Mouse (Mus musculus): ENCODE results near the gene Hecw2. TPM values are rescaled to one million over a fixed set of nuclear protein-coding genes. Genes with fewer than 3 reads are reported as not detected.

The Hecw2 gene
- polyA plus RNA-seq, 1 experiment from 2014 or later = 4.6 TPM

GRCm38 (mm10) chr1:53841080-53841479, 353.9 kb downstream of the Hecw2 start:
- no peaks in the 10 kb centered on the region for H3K36me3 ChIP-seq (ENCODE audit: control insufficient read depth, insufficient read depth)
- H3K27ac ChIP-seq (ENCODE audit: low read length) = no peak overlapping the region
- H3K4me1 ChIP-seq (replicated peaks; ENCODE audit: control insufficient read depth, insufficient read depth, low read length) = no peaks in the 10 kb centered on the region
- whole genome bisulfite sequencing = 73% methylated on average over 4 of the region's 4 CpGs
- H3K27me3 ChIP-seq (replicated peaks; ENCODE audit: control insufficient read depth, insufficient read depth, low read length) = no peaks in the 10 kb centered on the region
- H3K4me2 ChIP-seq (ENCODE audit: low read length) = no peak overlapping the region
- H3K4me3 ChIP-seq (replicated peaks; ENCODE audit: low read length) = no peak overlapping the region
- ATAC-seq = no peak
- no peaks in the 10 kb centered on the region for H3K9me3 ChIP-seq (ENCODE audit: control insufficient read depth, low read length)
- H3K9ac ChIP-seq (replicated peaks; ENCODE audit: low read depth, low read length) = no peak overlapping the region

- 84% methylated on average over 2 of the region's 2 CpGs for WGBS
- no peak overlapping the region for H3K4me2 ChIP-seq (ENCODE audit: low read length)
- H3K27ac ChIP-seq (ENCODE audit: low read length) = no peak overlapping the region
- no peak overlapping the region for H3K4me3 ChIP-seq (replicated peaks; ENCODE audit: low read length)
- no peaks in the 10 kb centered on the region for H3K36me3 ChIP-seq (ENCODE audit: control insufficient read depth, insufficient read depth)
- no peak overlapping the region for H3K9ac ChIP-seq (replicated peaks; ENCODE audit: low read depth, low read length)
- no peaks in the 10 kb centered on the region for H3K9me3 ChIP-seq (ENCODE audit: control insufficient read depth, low read length)
- ATAC-seq = no peak
- H3K4me1 ChIP-seq (replicated peaks; ENCODE audit: control insufficient read depth, insufficient read depth, low read length) = no peaks in the 10 kb centered on the region
- no peaks in the 10 kb centered on the region for H3K27me3 ChIP-seq (replicated peaks; ENCODE audit: control insufficient read depth, insufficient read depth, low read length)
Measured at GRCm38 (mm10) chr1:53839392-53839791, 355.6 kb downstream of the Hecw2 start.

GRCm38 (mm10) chr1:53838182-53838859, 356.6 kb downstream of the Hecw2 start:
- 93% methylated on average over 8 of the region's 8 CpGs for whole genome bisulfite sequencing

DNA sequence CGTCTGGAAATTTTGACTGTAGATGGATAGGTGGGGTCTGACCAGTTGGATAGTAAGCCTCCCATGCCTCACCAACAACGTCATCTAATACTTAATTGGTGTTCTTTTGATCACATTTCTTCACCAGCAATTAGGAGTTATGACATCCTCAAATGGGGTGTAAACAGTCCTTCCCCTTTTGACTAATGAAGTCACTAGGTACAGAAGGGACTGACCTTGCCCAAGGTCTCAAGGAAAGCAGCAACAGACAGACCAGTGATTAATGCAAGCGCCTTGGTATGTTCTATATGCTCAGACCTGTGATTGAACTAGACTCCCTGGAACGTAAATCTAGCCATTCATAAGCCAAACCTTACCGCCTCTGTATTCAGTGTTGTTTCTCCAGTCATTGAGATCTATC, 364.7 kb downstream of the Hecw2 start:
- H3K27ac ChIP-seq (ENCODE audit: low read length) = no peak overlapping the region
- no peaks in the 10 kb centered on the region for H3K4me1 ChIP-seq (replicated peaks; ENCODE audit: control insufficient read depth, insufficient read depth, low read length)
- H3K36me3 ChIP-seq (ENCODE audit: control insufficient read depth, insufficient read depth) = no peaks in the 10 kb centered on the region
- ATAC-seq = no peak
- WGBS = 90% methylated on average over 5 of the region's 5 CpGs
- no peaks in the 10 kb centered on the region for H3K27me3 ChIP-seq (replicated peaks; ENCODE audit: control insufficient read depth, insufficient read depth, low read length)
- H3K9me3 ChIP-seq (ENCODE audit: control insufficient read depth, low read length) = no peaks in the 10 kb centered on the region
- H3K9ac ChIP-seq (replicated peaks; ENCODE audit: low read depth, low read length) = no peak overlapping the region
- no peak overlapping the region for H3K4me2 ChIP-seq (ENCODE audit: low read length)
- H3K4me3 ChIP-seq (replicated peaks; ENCODE audit: low read length) = no peak overlapping the region

More at GRCm38 (mm10) chr1:53838182-53838859, 356.6 kb downstream of the Hecw2 start:
- no peak for ATAC-seq
- H3K27ac ChIP-seq (ENCODE audit: low read length) = no peak overlapping the region
- no peaks in the 10 kb centered on the region for H3K9me3 ChIP-seq (ENCODE audit: control insufficient read depth, low read length)
- H3K4me1 ChIP-seq (replicated peaks; ENCODE audit: control insufficient read depth, insufficient read depth, low read length) = no peaks in the 10 kb centered on the region
- H3K27me3 ChIP-seq (replicated peaks; ENCODE audit: control insufficient read depth, insufficient read depth, low read length) = no peaks in the 10 kb centered on the region
- H3K4me2 ChIP-seq (ENCODE audit: low read length) = no peak overlapping the region
- H3K4me3 ChIP-seq (replicated peaks; ENCODE audit: low read length) = no peak overlapping the region
- H3K36me3 ChIP-seq (ENCODE audit: control insufficient read depth, insufficient read depth) = no peaks in the 10 kb centered on the region
- H3K9ac ChIP-seq (replicated peaks; ENCODE audit: low read depth, low read length) = no peak overlapping the region

DNA sequence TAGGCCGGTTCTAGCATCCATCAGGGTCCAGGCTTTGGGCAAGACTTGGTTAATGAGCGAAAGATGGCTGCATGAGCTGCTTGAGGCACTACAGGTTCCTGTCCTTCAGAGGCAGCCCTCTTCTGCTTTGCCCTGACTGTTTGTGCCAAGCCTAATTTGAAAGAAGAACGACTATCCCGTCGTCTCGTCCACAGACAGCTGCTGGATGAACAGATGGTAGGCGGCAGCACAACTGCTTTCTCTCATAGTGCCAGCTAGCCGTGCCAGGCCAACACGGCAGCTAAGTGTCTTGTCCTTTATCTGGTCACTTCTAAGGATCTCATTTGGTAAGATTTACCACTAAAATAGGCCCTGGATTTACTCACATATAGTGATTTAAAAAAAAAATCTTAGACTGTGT, 365.9 kb downstream of the Hecw2 start:
- H3K4me2 ChIP-seq (ENCODE audit: low read length) = no peak overlapping the region
- no peak for ATAC-seq
- no peaks in the 10 kb centered on the region for H3K27me3 ChIP-seq (replicated peaks; ENCODE audit: control insufficient read depth, insufficient read depth, low read length)
- WGBS = 59% methylated on average over 9 of the region's 9 CpGs
- H3K36me3 ChIP-seq (ENCODE audit: control insufficient read depth, insufficient read depth) = no peaks in the 10 kb centered on the region
- no peak overlapping the region for H3K4me3 ChIP-seq (replicated peaks; ENCODE audit: low read length)
- peaks cover 3% of the 10 kb centered on the region; the same call in 1 of the 2 replicates for H3K4me1 ChIP-seq (replicated peaks; ENCODE audit: control insufficient read depth, insufficient read depth, low read length)
- H3K9ac ChIP-seq (replicated peaks; ENCODE audit: low read depth, low read length) = no peak overlapping the region
- H3K9me3 ChIP-seq (ENCODE audit: control insufficient read depth, low read length) = no peaks in the 10 kb centered on the region
- H3K27ac ChIP-seq (ENCODE audit: low read length) = no peak overlapping the region

DNA sequence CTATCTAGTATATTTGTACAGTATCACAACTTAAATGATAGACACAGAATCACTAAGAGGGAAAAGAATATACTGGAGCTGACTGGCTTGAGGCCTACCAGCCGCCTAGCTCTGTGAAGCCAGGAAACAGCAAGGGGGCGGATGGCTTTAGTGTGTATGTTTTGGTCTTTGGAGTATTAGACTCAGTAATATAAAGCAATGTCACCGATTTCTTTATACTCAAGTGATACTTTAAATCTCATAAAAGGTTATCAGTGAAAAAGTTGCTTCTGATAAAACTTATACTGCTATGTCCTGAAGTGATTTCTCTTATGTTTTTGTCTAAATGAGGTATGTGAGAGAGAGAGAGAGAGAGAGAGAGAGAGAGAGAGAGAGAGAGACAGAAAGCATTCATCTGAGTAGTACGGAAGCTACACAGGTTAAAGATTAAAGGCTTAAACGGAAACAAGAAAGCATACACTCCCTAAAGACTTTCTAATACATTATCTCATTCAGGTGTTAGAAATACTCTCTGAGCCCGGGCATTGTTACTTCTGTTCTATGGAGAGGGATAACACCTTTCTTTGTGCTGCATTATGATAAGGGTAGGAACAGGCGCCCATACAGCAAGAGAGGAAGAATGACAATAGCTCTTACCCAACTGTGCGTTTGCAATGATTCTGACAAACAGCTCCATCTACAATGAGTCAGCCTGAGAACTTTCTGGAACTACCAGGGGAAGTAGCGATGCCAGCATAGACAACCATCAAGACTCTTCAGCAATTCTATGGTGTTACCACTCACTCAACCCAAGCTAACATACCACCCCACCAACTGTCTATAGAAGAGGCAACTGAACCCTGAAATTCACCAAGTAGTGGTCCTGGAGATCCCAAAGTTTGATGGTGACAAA, 370.3 kb downstream of the Hecw2 start:
- peak; percentile 6; the same call in 1 of the 2 replicates for ATAC-seq
- H3K36me3 ChIP-seq (ENCODE audit: control insufficient read depth, insufficient read depth) = no peaks in the 10 kb centered on the region
- 82% methylated on average over 9 of the region's 9 CpGs for WGBS

GRCm38 (mm10) chr1:53823687-53824445, 371.1 kb downstream of the Hecw2 start:
- Histone ChIP-seq H3K9ac (replicated peaks; ENCODE audit: low read depth, low read length) (no peak overlapping the region), H3K4me2 (ENCODE audit: low read length) (peak overlapping the region; percentile 39), H3K36me3 (ENCODE audit: control insufficient read depth, insufficient read depth) (no peaks in the 10 kb centered on the region), H3K4me1 (replicated peaks; ENCODE audit: control insufficient read depth, insufficient read depth, low read length) (peaks cover 9% of the 10 kb centered on the region), H3K27me3 (replicated peaks; ENCODE audit: control insufficient read depth, insufficient read depth, low read length) (no peaks in the 10 kb centered on the region), H3K27ac (ENCODE audit: low read length) (no peak overlapping the region), H3K4me3 (replicated peaks; ENCODE audit: low read length) (peak overlapping the region; percentile 15), H3K9me3 (ENCODE audit: control insufficient read depth, low read length) (no peaks in the 10 kb centered on the region)
- 2% methylated on average over 10 of the region's 10 CpGs for WGBS
- ATAC-seq = peak; percentile 96

More for the DNA sequence above, 370.3 kb downstream of the Hecw2 start:
- Histone ChIP-seq H3K4me3 (replicated peaks; ENCODE audit: low read length) (no peak overlapping the region), H3K27me3 (replicated peaks; ENCODE audit: control insufficient read depth, insufficient read depth, low read length) (no peaks in the 10 kb centered on the region), H3K9me3 (ENCODE audit: control insufficient read depth, low read length) (no peaks in the 10 kb centered on the region), H3K27ac (ENCODE audit: low read length) (no peak overlapping the region), H3K9ac (replicated peaks; ENCODE audit: low read depth, low read length) (no peak overlapping the region), H3K4me2 (ENCODE audit: low read length) (no peak overlapping the region), H3K4me1 (replicated peaks; ENCODE audit: control insufficient read depth, insufficient read depth, low read length) (peaks cover 9% of the 10 kb centered on the region)

- no peak for ATAC-seq
- no peak overlapping the region for H3K4me2 ChIP-seq (ENCODE audit: low read length)
- peaks cover 9% of the 10 kb centered on the region for H3K4me1 ChIP-seq (replicated peaks; ENCODE audit: control insufficient read depth, insufficient read depth, low read length)
- no peak overlapping the region for H3K4me3 ChIP-seq (replicated peaks; ENCODE audit: low read length)
- no peaks in the 10 kb centered on the region for H3K36me3 ChIP-seq (ENCODE audit: control insufficient read depth, insufficient read depth)
- H3K27ac ChIP-seq (ENCODE audit: low read length) = no peak overlapping the region
- no peak overlapping the region for H3K9ac ChIP-seq (replicated peaks; ENCODE audit: low read depth, low read length)
- no peaks in the 10 kb centered on the region for H3K27me3 ChIP-seq (replicated peaks; ENCODE audit: control insufficient read depth, insufficient read depth, low read length)
- no peaks in the 10 kb centered on the region for H3K9me3 ChIP-seq (ENCODE audit: control insufficient read depth, low read length)
Measured at GRCm38 (mm10) chr1:53821983-53822382, 373.0 kb downstream of the Hecw2 start.

DNA sequence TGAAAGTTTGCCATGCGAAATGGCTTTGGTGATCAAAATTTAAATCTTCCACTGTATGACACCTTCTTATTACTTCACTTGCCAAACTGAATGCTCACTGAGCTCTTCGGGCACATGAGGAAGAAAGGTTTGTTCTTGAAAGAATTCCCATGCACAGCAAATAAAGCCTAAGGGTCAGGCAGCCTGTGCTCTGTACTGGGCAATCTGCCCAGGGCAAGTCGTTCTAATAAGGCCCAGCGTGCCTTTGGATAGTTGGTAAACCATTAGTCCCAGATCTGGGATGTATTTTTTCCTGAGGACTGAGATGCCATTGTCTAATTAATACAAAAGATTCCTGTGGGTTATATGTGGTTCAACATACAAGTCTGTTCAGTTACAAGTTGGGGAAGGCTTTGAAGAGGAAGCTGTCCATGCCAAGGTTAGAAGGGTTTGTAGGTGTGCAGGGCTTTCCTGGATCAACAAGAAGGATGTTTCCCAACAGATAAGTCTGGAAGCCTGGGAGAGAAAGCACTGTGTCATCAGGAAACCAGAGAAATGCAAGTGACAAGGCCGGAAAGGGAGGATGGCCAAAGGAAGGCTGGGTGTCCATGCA, 374.8 kb downstream of the Hecw2 start:
- Histone ChIP-seq H3K4me3 (replicated peaks; ENCODE audit: low read length) (no peak overlapping the region), H3K9me3 (ENCODE audit: control insufficient read depth, low read length) (no peaks in the 10 kb centered on the region), H3K4me2 (ENCODE audit: low read length) (no peak overlapping the region), H3K9ac (replicated peaks; ENCODE audit: low read depth, low read length) (no peak overlapping the region), H3K36me3 (ENCODE audit: control insufficient read depth, insufficient read depth) (no peaks in the 10 kb centered on the region), H3K27me3 (replicated peaks; ENCODE audit: control insufficient read depth, insufficient read depth, low read length) (no peaks in the 10 kb centered on the region), H3K4me1 (replicated peaks; ENCODE audit: control insufficient read depth, insufficient read depth, low read length) (peaks cover 9% of the 10 kb centered on the region), H3K27ac (ENCODE audit: low read length) (no peak overlapping the region)
- ATAC-seq = no peak
- 32% methylated on average over 5 of the region's 5 CpGs for WGBS

Measured in forebrain, embryonic 16.5 days (tissue).